Mouse (Mus musculus) liver, embryonic 13.5 days (tissue): ENCODE data around the gene Arhgap15. TPM values are rescaled to one million over a fixed set of nuclear protein-coding genes. Genes with fewer than 3 reads are reported as not detected.

ENCODE experiments used
- ATAC-seq: fragments of 200-750 bp; cut with Nextera tagmentation; 2 replicates; pipeline ENCODE4 v1.8.0; 2017; ENCODE audit warnings: low read depth, mild to moderate bottlenecking, moderate number of reproducible peaks, moderate library complexity
- DNase-seq: peaks from one replicate; pipeline ENCODE4 v3.0.0; 2022
- H3K27ac ChIP-seq: fragments of 300-500 bp; sonication (generic); 2 replicates; pipeline ENCODE4 v1.5.1; 2015; ENCODE audit warnings: moderate library complexity, mild to moderate bottlenecking, inconsistent platforms
- H3K27me3 ChIP-seq: fragments of 300-500 bp; sonication (generic); 2 replicates; pipeline ENCODE4 v1.6.1; 2015; ENCODE audit warnings: mild to moderate bottlenecking, inconsistent platforms
- H3K36me3 ChIP-seq: fragments of 300-500 bp; sonication (generic); 2 replicates; pipeline ENCODE4 v1.6.1; 2015; ENCODE audit warnings: mild to moderate bottlenecking, inconsistent platforms
- H3K4me1 ChIP-seq: fragments of 300-500 bp; sonication (generic); replicated peaks from 2 replicates; pipeline ENCODE4 v1.6.1; 2015; ENCODE audit warnings: inconsistent platforms
- H3K4me2 ChIP-seq: fragments of 300-500 bp; sonication (generic); 2 replicates; pipeline ENCODE4 v1.6.1; 2015; ENCODE audit warnings: inconsistent platforms, mild to moderate bottlenecking, moderate library complexity
- H3K4me3 ChIP-seq: fragments of 300-500 bp; sonication (generic); replicated peaks from 2 replicates; pipeline ENCODE4 v1.5.1; 2015; ENCODE audit warnings: mild to moderate bottlenecking, inconsistent platforms
- H3K9ac ChIP-seq: fragments of 300-500 bp; sonication (generic); 2 replicates; pipeline ENCODE4 v1.6.1; 2015; ENCODE audit warnings: mild to moderate bottlenecking, inconsistent platforms
- H3K9me3 ChIP-seq: fragments of 300-500 bp; sonication (generic); replicated peaks from 2 replicates; pipeline ENCODE4 v1.6.1; 2016; ENCODE audit warnings: inconsistent platforms
- WGBS: fragments of 180-500 bp; shearing (Covaris S2); methylation state at CpG from one replicate; pipeline ENCODE4 v1.1.7; 2015; ENCODE audit not compliant: insufficient replicate concordance; 5-methylcytosine and 5-hydroxymethylcytosine counted together
- polyA plus RNA-seq: library from polyadenylated mRNA; unstranded; fragments of >200 nt; fragmentation: Nextera tagmentation; extraction: Ambion mirVana; gene quantifications from 2 replicates; pipeline ENCODE4 v1.2.1, GENCODE M21; 2015

Arhgap15 gene
- polyA plus RNA-seq, 1 experiment from 2014 or later, result 4.5 TPM

- Histone ChIP-seq H3K4me1 (no peaks in the 10 kb centered on the region), H3K4me3 (no peak overlapping the region), H3K27me3 (no peaks in the 10 kb centered on the region), H3K36me3 (no peaks in the 10 kb centered on the region), H3K9me3 (no peaks in the 10 kb centered on the region), H3K9ac (no peak overlapping the region), H3K27ac (no peak overlapping the region), H3K4me2 (no peak overlapping the region)
- ATAC-seq, result no peak
- no peak for DNase-seq
- 68% methylated on average over 8 of the region's 8 CpGs for WGBS
These were observed 689.0 kb downstream of the Arhgap15 start for GRCm38 (mm10) chr2:44437496-44438057.

DNA sequence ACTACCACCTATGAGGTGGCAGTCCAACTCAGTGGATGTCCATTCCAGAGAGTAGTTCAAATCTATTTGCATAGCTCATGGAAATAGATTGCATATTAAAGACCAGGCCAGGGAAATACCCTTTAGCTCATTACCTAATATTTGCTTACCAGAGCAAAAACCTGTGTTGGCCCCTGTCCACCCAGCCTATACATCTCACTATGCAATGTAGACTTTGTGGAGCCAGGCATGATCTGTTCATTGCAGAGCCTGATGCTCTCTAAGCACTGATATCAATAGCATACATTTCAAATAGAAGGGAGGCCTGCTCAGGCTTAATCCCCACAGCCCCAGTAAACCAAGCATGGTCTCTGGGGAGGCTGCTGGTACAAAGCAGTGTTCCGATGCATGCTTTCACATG, 689.4 kb downstream of the Arhgap15 start:
- no peak for DNase-seq
- WGBS, result 67% methylated on average over 1 of the region's 1 CpGs
- Histone ChIP-seq H3K36me3 (no peaks in the 10 kb centered on the region), H3K4me1 (no peaks in the 10 kb centered on the region), H3K9ac (no peak overlapping the region), H3K9me3 (no peaks in the 10 kb centered on the region), H3K4me3 (no peak overlapping the region), H3K27ac (no peak overlapping the region), H3K4me2 (no peak overlapping the region), H3K27me3 (no peaks in the 10 kb centered on the region)
- ATAC-seq, result no peak

- H3K9ac ChIP-seq, result no peak overlapping the region
- no peak overlapping the region for H3K4me3 ChIP-seq
- H3K4me2 ChIP-seq, result no peak overlapping the region
- no peaks in the 10 kb centered on the region for H3K36me3 ChIP-seq
- H3K9me3 ChIP-seq, result no peaks in the 10 kb centered on the region
- whole genome bisulfite sequencing, result 49% methylated on average over 2 of the region's 2 CpGs
- DNase-seq (no peak), ATAC-seq (no peak)
- no peaks in the 10 kb centered on the region for H3K27me3 ChIP-seq
- H3K4me1 ChIP-seq, result no peaks in the 10 kb centered on the region
- H3K27ac ChIP-seq, result no peak overlapping the region
These were observed 696.3 kb downstream of the Arhgap15 start for GRCm38 (mm10) chr2:44444938-44445337.

Other genes with a start within 250 kb of the Arhgap15 start
- 1.1 and 1.3 TPM in 2 replicates for gene Kynu, start 193.5 kb upstream of the Arhgap15 start, polyA plus RNA-seq